Mouse (Mus musculus) MEL-GATA-1-ER (cell line): Measurements from ENCODE around the gene C1qa.

Experiments
- DNase-seq: peaks from one replicate; pipeline ENCODE4 v3.0.0-alpha.2; 2012; ENCODE audit warnings: low read depth; ENCODE audit errors: extremely low read depth

Gene C1qa

GRCm38 (mm10) chr4:136898637-136899036 is at the start of gene C1qa:
Gene C1qa (minus strand): TSS chr4:136898803.
- no peak for DNase-seq

- DNase-seq, result no peak
Observed at GRCm38 (mm10) chr4:136945397-136945796, 46.8 kb upstream of the C1qa start.

DNA sequence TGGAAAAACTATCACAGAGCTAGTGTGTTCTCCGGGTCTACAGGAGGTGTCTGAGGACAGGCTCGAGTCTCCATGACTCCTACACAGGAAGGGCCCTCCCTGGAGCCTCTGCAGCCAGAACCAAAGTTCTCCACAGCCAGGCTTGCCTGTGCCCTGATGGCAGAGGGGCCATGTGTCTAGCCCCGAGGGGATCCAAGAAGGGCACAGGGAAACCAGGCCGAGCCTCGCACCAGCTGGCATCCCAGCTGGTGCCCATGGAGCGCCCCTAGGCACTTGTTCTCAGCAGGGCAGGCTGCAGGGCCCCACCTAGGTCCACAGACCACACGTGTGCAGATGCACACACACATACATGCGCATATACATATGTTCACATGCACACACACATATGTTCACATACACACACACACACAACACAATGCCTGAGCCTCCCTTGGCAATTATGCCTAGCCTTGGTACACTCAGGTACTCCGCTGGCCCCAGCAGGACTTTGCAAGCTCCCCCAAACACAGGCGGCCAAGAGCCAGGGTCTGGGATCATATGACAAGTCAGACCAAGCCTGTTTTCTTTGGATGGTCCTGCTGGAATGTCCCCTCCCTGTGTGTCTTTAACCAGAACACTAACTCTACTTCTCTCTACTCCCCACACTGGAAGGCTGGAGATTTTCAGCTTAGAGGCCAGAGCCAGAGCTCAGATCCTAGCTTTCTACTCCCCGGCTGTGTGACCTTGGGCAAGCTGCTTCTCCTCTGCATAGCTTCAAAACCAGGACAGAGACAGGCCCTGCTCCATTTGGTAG is 46.2 kb upstream of the C1qa start:
- no peak for DNase-seq

DNA sequence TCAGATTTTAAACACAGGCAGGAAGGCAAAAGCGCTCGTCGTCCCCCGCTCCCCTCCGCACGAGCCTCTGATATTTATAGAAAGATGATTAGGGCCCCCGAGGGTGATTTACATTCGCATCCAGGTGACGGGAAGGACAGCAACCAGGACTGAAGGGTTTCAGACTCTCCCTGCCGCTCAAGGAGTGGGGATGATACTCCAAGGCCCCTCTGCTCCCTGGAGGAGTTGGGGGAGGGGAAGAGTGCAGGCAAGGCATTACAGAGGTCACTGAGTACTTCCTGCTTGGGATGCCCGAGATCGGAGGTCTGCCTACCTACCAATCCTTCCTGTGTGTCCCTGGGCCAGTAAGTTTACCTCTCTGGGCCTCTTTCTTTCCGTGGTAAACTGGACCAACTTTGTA is 44.6 kb upstream of the C1qa start:
- no peak for DNase-seq

DNA sequence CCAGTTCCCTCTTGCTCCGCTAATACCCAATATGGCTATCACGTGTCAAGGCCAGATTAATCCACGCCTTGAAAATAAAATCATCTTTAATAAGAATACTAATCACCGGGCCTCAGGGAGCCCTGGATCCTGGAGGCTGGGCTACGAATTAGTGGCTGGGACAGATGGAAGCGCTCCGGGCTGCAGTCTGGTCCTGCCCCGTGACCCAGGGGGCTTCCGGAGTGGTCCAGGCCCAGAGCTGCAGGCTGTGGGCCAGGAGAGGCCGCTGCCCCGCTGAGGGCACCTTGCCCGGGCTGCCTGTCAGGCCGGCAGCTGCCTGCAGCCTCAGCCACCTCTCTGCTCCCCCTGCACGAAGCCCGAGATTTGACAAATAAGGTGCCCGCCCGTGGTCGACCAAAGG is 44.2 kb upstream of the C1qa start:
- DNase-seq, result no peak

DNA sequence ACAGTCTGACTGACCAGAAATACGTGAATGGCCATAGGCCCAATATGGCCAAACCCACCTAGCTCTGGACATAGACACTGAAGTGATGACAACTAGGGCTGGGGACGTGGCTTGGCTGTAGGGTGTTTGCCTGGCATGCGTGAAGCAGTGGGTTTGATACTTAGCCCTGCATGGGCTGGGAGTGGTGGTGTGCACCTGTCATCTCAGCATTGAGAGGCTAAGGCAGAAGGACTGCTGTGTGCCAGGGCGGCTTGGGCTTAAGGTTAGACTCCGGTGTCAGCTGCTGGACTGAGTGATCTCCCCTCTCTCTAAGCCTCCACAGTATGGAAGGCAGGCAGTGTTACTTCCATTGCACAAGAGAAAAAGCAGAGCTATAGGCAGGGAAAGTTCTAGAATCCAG is 39.3 kb upstream of the C1qa start:
- no peak for DNase-seq

DNA sequence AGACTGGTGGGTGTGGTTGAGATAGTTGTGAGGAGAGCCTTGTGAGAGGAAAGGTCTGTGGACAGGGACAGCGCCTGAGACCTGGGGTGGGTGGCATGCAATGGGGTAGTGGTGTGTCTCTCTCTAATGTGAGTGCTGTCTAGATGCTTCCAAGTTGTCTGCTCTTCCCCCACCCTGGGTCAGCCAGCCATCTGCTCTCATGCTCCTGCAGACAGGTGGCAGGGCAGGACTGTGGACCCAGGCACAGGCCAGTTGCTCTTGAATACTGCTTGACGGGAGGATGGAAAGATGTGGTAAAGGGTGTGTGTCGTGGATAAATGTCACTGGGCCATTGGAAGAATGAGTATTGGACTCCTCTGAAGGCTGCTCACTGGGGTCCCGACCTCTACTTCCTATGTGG is 38.7 kb upstream of the C1qa start:
- no peak for DNase-seq

GRCm38 (mm10) chr4:136934746-136935613 is 36.4 kb upstream of the C1qa start:
- DNase-seq, result no peak

DNA sequence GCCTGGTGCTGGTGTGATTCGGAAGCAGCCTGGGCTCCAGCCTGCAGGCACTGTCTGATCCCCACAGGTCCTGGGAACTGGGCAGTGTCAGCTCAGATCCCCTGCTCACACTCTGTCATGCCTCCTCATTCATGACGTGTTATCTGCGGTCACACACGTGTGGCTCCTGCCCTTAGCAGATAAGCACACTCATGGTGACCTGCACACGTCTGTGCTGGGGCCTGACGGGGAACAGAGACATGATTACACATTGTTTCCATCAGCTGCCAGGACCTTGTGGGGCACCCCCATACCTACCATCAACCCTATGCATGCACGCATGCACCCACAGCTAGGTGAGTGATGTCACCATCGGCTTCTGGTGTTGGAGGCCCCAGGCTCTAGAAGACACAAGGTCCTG is 31.9 kb upstream of the C1qa start:
- DNase-seq, result peak; percentile 81

- DNase-seq, result peak; percentile 68
Observed at GRCm38 (mm10) chr4:136928928-136929327, 30.3 kb upstream of the C1qa start.

DNA sequence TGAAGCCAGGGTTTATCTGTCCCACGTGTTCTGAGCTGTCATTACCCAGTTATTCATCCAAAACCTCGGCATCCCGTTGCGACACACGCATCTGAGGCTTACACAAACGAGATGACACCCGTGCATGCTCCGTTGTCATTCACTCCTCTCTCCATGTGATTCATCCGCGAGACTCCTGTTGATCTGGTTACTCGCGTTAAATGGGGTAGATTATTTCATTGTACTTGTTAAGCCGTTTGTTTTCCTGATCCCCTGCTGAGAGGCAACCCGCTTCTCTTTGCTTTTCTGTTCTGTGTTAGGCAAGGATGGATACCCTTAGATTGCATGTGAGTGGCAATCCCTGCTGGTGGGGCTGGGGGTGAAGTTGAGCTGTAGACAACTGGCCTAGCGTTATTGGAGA is 27.2 kb upstream of the C1qa start:
- DNase-seq, result no peak

DNA sequence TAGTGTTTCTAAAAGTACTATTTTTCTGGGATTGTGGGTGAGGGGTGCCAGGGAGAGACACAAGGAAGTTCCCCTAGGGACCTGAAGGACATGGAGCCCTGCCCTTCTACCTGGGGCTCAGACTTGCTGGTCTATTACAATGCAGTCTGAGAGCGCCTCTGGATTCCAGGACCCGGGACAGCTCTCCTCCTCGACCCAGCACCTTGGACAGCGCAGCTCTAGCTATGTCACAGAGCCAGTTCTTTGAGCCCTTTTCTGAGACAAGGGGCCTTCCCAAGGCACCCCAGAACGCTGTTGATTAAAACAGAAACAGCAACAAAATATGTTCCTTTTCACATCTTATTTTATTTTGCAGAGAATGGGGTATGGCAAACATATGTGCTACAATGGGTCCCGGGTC is 25.9 kb upstream of the C1qa start:
- DNase-seq, result peak; percentile 25

- no peak for DNase-seq
Observed at GRCm38 (mm10) chr4:136919526-136919925, 20.9 kb upstream of the C1qa start.

DNA sequence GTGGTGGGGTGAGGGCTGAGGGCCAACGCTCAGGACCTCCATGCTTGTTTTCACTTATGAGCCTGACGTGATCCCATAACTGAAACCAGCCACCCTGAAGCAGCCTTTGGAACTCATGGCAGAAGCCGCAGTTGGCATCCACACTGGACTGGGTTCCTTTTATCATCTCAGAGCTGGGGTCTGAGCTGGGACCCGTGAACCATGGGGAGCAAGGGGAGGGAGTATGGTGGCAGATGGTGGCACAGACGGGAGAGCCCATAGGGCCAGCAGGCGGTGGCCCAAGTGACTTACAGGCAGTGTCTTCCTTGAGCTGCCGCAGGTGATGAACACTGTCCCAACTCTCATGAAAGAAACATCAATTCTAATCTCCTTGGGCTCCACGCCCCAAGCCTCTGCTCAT is 20.2 kb upstream of the C1qa start:
- DNase-seq, result no peak

DNA sequence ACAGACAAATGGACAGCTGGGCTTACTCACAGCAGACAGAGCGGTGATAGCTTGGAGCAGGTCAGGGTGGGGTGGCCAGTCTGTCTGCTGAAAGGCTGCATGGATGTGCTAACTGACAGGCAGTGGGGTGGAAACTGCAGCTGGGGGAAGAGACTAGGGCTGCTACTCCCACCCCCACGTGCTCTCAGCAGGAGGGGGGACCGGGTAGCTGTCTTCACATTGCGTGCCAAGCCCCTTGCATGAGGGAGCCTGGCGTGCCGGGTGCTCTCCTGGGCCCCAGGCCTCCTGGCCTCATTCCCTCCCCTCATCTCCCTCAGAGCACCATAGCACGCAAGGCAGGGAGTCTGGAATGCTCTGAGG is 18.5 kb upstream of the C1qa start:
- DNase-seq, result no peak

- no peak for DNase-seq
Observed at GRCm38 (mm10) chr4:136916359-136917164, 18.0 kb upstream of the C1qa start.

GRCm38 (mm10) chr4:136912841-136913240 is 14.2 kb upstream of the C1qa start:
- no peak for DNase-seq

- DNase-seq, result no peak
Observed at GRCm38 (mm10) chr4:136911804-136912203, 13.2 kb upstream of the C1qa start.

- DNase-seq, result no peak
Observed at GRCm38 (mm10) chr4:136911211-136911646, 12.6 kb upstream of the C1qa start.

DNA sequence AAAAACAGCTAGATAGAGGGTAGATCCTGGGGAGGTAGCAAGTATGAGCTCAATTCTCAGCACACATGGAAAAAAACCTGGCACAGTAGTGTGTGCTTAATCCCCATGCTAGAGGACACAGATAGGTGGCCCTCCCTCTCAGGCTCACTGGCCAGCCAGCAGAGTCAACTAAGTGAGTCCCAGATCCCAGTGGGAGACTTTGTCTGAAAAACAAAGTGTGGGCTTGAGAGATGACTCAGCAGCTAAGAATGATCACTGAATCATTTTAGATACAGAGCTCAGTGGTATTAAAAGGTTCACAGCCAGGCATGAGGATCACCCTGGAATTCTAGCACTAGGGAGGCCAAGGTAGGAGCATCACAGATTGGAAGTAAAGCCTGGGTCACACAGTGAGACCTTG is 9.2 kb upstream of the C1qa start:
- DNase-seq, result no peak

DNA sequence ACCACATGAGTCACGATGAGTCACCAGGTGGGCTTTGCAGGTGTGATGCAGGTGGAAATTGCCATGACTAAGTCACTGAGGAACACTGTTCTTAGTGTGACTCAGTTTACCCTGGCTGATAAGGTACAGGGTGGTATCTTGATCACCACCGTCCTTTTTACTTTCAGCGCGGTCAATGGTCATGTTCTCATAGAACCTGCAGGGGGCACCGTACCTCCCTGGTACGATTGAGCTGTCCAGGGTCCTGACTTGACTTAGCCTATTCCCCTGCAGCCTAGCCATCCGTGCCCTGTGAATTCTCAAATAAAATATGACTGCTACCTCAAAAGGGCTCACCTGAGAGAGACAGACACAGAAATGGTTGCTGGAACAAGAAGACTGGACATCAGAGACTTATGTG is 8.4 kb upstream of the C1qa start:
- no peak for DNase-seq
